Comparison of ENCODE assay signal across 14 mouse cellular contexts in the genomic region with DNA sequence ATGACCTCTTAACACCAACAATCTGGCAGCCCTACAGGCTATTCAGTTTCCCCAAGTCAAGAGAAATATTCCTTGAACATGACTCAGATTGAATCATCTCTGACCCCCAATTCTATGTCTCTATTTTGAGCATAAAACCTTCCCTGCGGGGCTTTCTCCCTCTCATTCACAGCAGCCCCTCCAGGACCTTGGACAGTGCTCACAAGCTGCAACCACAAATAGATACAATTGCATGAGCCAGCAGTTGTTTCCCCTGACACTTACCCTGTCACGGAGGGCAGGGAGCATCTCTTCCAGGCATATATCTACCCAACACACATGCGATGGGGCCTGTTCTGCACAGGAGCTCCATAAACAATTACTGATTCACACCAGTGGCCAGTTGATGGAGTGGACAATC.
DNase-seq lines count a peak whose midpoint lies in the region; ATAC-seq lines count a peak whose summit lies in the region.
"Had no signal": no experiment of that assay in that cellular context is flagged by ENCODE, and none has a peak within 500 bp of the region (broad histone marks: within the 10 kb centered on the region; RNA-seq: fewer than 3 reads in every experiment).

No protein-coding gene starts in this region.

- H3K36me3 ChIP-seq in limb, embryonic 10.5 days = no peaks in the 10 kb centered on the region
- H3K36me3 ChIP-seq: heart, embryonic 15.5 days; stomach, embryonic 15.5 days had no signal

- no peaks in the 10 kb centered on the region for H3K27me3 ChIP-seq in limb, embryonic 10.5 days (ENCODE audit: low read depth, poor library complexity, severe bottlenecking)
- H3K27me3 ChIP-seq: heart, embryonic 15.5 days; stomach, embryonic 15.5 days had no signal

- H3K9me3 ChIP-seq in limb, embryonic 10.5 days (replicated peaks) = no peaks in the 10 kb centered on the region
- H3K9me3 ChIP-seq: heart, embryonic 15.5 days; stomach, embryonic 15.5 days had no signal

- H3K27ac ChIP-seq in limb, embryonic 10.5 days = no peak overlapping the region
- H3K27ac ChIP-seq: heart, embryonic 15.5 days; layer of hippocampus, adult 2 months; stomach, embryonic 15.5 days had no signal

- 56% methylated on average over 3 of the region's 3 CpGs for WGBS in limb, embryonic 10.5 days

- no peaks in the 10 kb centered on the region for H3K4me1 ChIP-seq in limb, embryonic 10.5 days
- H3K4me1 ChIP-seq: heart, embryonic 15.5 days; stomach, embryonic 15.5 days had no signal

- peak; percentile 60 for ATAC-seq in common myeloid progenitor, adult 5-6 weeks (replicated peaks; ENCODE audit: low read depth, poor library complexity, severe bottlenecking)
- ATAC-seq: activated CD4-positive, CD25-positive, alpha-beta regulatory T cell, adult 4 months had no signal

- peak; percentile 52 for DNase-seq in heart, postnatal 4 days
- DNase-seq in heart, adult 9 months (ENCODE audit: low spot score in 2 of 2) = no peak
- peak; percentile 11 for DNase-seq in lung, postnatal 14 days
- DNase-seq in lung, postnatal 25 days (ENCODE audit: low spot score) = no peak
- DNase-seq in limb, embryonic 10.5 days (ENCODE audit: low spot score) = peak; percentile 62
- no peak for DNase-seq in T-cell, adult 2 months (ENCODE audit: low spot score)
- no peak for DNase-seq in thymus, postnatal 0 days (ENCODE audit: low spot score)
- DNase-seq: left cerebral cortex, postnatal 4 days had no signal

- H3K4me3 ChIP-seq in limb, embryonic 10.5 days = no peak overlapping the region
- H3K4me3 ChIP-seq: erythroblast, embryonic 14.5 days; heart, embryonic 15.5 days; layer of hippocampus, adult 2 months; stomach, embryonic 15.5 days had no signal

Comparison
In these comparisons a context has a peak if more than half of its experiments do, and no peak if none do; other contexts are left out.
1. DNase-seq: peak in heart, postnatal 4 days (single experiment), lung, postnatal 14 days (single experiment) and limb, embryonic 10.5 days (single experiment); none in heart, adult 9 months (0 of 2), lung, postnatal 25 days (single experiment), T-cell, adult 2 months (single experiment) and thymus, postnatal 0 days (single experiment).